Comparison of ENCODE assay signal across 9 mouse cellular contexts in the genomic region with DNA sequence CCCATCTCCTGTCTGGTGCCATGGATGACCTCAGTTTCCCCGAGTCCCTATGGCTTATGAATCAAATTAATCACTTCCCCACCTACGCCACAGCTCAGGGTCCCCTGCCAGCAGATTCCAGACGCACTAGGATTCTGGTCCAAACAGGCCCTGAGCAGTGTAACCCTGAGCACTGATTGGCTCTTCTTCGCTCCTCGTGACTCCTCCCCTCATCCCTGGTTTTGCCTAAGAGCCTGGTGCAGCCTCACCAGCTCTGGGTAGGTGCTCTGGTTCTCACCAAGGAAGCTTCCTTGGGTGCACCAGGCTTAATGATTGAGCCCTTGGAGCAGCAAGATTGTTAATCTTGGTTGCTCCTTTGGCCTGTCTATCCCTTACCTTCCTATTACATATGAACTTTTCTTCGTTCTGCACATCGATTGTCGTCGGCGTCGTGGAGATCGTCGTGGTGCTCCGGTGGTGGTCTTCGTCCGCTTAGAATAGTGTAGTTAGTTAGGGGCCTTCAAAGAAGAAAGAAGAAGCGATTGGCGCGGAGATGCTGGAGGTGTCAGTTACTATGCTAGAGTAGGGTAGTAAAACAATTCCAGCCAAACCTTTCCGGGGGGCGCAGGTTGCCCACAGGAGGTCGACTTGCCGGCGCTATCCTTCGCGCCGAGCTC. TPM values are rescaled to one million over a fixed set of nuclear protein-coding genes. Genes with fewer than 3 reads are reported as not detected.
DNase-seq lines count a peak whose midpoint lies in the region; ATAC-seq and TF ChIP-seq lines count a peak whose summit lies in the region.
"Had no signal": no experiment of that assay in that cellular context is flagged by ENCODE, and none has a peak within 500 bp of the region (broad histone marks: within the 10 kb centered on the region; RNA-seq: fewer than 3 reads in every experiment).

TSS of gene Htr2c (plus strand) at position 256 of the 656 bp plus-strand sequence.

- no peaks in the 10 kb centered on the region for H3K9me3 ChIP-seq in neural tube, embryonic 11.5 days (ENCODE audit: control insufficient read depth, low read length)

- H3K4me2 ChIP-seq in neural tube, embryonic 11.5 days (ENCODE audit: low read depth), result peak within 1 kb of the TSS; percentile 50

- no peaks in the 10 kb centered on the region for H3K27me3 ChIP-seq in cerebellum, adult 2 months (ENCODE audit: control insufficient read depth, insufficient read depth, low read length)
- H3K27me3 ChIP-seq in neural tube, embryonic 11.5 days (ENCODE audit: control insufficient read depth, insufficient read depth, low read length), result peaks cover 25% of the 10 kb centered on the region

- DNase-seq in cerebellum, adult 2 months, result peak; percentile 6 to 9
- no peak for DNase-seq in cerebellum, adult 9-10 months
- peak; percentile 21 for DNase-seq in neural tube, embryonic 11.5 days (ENCODE audit: low spot score)
- no peak for DNase-seq in neural tube, embryonic 10.5 days (ENCODE audit: extremely low spot score, low spot score)
- peak; percentile 13 to 38 for DNase-seq in left cerebral cortex, adult 2 months (ENCODE audit: extremely low spot score in 1 of 2, low spot score in 2 of 2)
- DNase-seq in retina, postnatal 1 day, result peak; percentile 27
- no peak for DNase-seq in adrenal gland, postnatal 25 days
- DNase-seq in gastrocnemius, postnatal 36 days, result no peak

- no peak within 1 kb of the TSS for H3K9ac ChIP-seq in neural tube, embryonic 11.5 days (ENCODE audit: low read length)

- H3K36me3 ChIP-seq in neural tube, embryonic 11.5 days (ENCODE audit: control insufficient read depth, insufficient read depth, low read length), result no peaks in the 10 kb centered on the region

- no peak for TF ChIP-seq CTCF in cerebellum, adult 2 months (IDR thresholded peaks at IDR 0.05; ENCODE audit: borderline replicate concordance, insufficient read depth, low read depth, low read length)
- no peak for TF ChIP-seq CTCF in left cerebral cortex, adult 2 months (IDR thresholded peaks at IDR 0.05)

- TF ChIP-seq POLR2A in cerebellum, adult 2 months (IDR thresholded peaks at IDR 0.05; ENCODE audit: borderline replicate concordance, insufficient read depth, low read length), result no peak

- WGBS in cerebellum, adult 2 months, result 7% methylated on average over 27 of the region's 27 CpGs
- 24% methylated on average over 27 of the region's 27 CpGs for WGBS in neural tube, embryonic 11.5 days

- H3K27ac ChIP-seq in cerebellum, adult 2 months (ENCODE audit: insufficient read depth, low read length), result no peak within 1 kb of the TSS
- H3K27ac ChIP-seq in neural tube, embryonic 11.5 days (ENCODE audit: low read depth, low read length), result no peak within 1 kb of the TSS
- H3K27ac ChIP-seq in left cerebral cortex, adult 2 months, result no peak within 1 kb of the TSS

- no peaks in the 10 kb centered on the region; the same call in 1 of the 2 replicates for H3K4me1 ChIP-seq in cerebellum, adult 2 months (ENCODE audit: control insufficient read depth, insufficient read depth, low read length)
- no peaks in the 10 kb centered on the region for H3K4me1 ChIP-seq in neural tube, embryonic 11.5 days (ENCODE audit: control insufficient read depth, insufficient read depth, low read length)

- intact Hi-C loops in left cerebral cortex, adult 2 months (cut with DNase I), result no loop called here
- intact Hi-C loops in gastrocnemius, postnatal 36 days (cut with DNase I), result no loop called here

- ATAC-seq in neural tube, embryonic 11.5 days (ENCODE audit: insufficient read depth, low FRiP score, low TSS enrichment), result peak; percentile 81

- peak within 1 kb of the TSS; percentile 59 for H3K4me3 ChIP-seq in cerebellum, adult 2 months (replicated peaks; ENCODE audit: insufficient read depth, low read depth, low read length)
- peak within 1 kb of the TSS; percentile 32 for H3K4me3 ChIP-seq in neural tube, embryonic 11.5 days (ENCODE audit: low read depth, low read length)
- peak within 1 kb of the TSS; percentile 43 for H3K4me3 ChIP-seq in left cerebral cortex, adult 2 months

RNA-seq across cellular contexts. Expression of gene Htr2c, which starts in this region (rescaled TPM):
- 20.3 and 22.1 TPM in 2 replicates for polyA plus RNA-seq in cerebellum, adult 2 months (2012; rRNA removed)
- polyA plus RNA-seq in neural tube, embryonic 11.5 days (2014; fragmentation: Nextera tagmentation; extraction: Ambion mirVana), result 0.21 and 0.27 TPM in 2 replicates
- total RNA-seq in left cerebral cortex, adult 2 months (2021), result 10 to 100 TPM; 25.9 to 34.1 TPM
- total RNA-seq in adrenal gland, postnatal 25 days (2021), result not detected in 2 replicates
- not detected for total RNA-seq in gastrocnemius, postnatal 36 days (2021)
- total RNA-seq: common myeloid progenitor, adult 5-6 weeks had no signal

Comparison
In these comparisons a context has a peak if more than half of its experiments do, and no peak if none do; other contexts are left out.
1. RNA of gene Htr2c (total RNA-seq): 25.9 to 34.1 TPM in left cerebral cortex, adult 2 months; not detected in adrenal gland, postnatal 25 days and not detected in gastrocnemius, postnatal 36 days; every median in the first group is over 10 times any median in the second.
2. RNA of gene Htr2c (polyA plus RNA-seq): 20.3 to 22.1 TPM in cerebellum, adult 2 months; 0.21 to 0.27 TPM in neural tube, embryonic 11.5 days; every median in the first group is over 10 times any median in the second.
3. DNase-seq: peak in cerebellum, adult 2 months (2 of 2), left cerebral cortex, adult 2 months (2 of 2) and retina, postnatal 1 day (single experiment); none in cerebellum, adult 9-10 months (single experiment), neural tube, embryonic 10.5 days (single experiment), adrenal gland, postnatal 25 days (single experiment) and gastrocnemius, postnatal 36 days (0 of 2).
4. Peak in DNase-seq, ATAC-seq, H3K4me3 ChIP-seq and H3K4me2 ChIP-seq in neural tube, embryonic 11.5 days; RNA of the gene not detected or under 1 TPM.
5. Peak in every context shown above with its lines, with median percentiles within 50 percentile points of each other: H3K4me3 ChIP-seq.